Mouse (Mus musculus) heart, postnatal 36 days (tissue): Measurements from ENCODE around the gene Crb3. TPM values are rescaled to one million over a fixed set of nuclear protein-coding genes. Genes with fewer than 3 reads are reported as not detected.
"Not testable (repeated sequence)": the region's sequence is repeated elsewhere in the genome, so short reads cannot be mapped to it uniquely, and the experiment has no call there.

Source experiments
- DNase-seq, 2 experiments: peaks; one replicate each; pipeline ENCODE4 v3.0.0; 2021 to 2022
- intact Hi-C: fragments of 180-260 bp; cut with DNase I; formaldehyde crosslinking; loops from one replicate; pipeline ENCODE4 v1.15.1; 2025
- total RNA-seq, 2 experiments: library from RNA; stranded (reverse); gene quantifications; 2 replicates each; pipeline ENCODE4 v1.2.3; 2021

Crb3 gene
- total RNA-seq = under 1 TPM in 1 of 2 experiments, not detected in 1; 0.35 TPM

DNA sequence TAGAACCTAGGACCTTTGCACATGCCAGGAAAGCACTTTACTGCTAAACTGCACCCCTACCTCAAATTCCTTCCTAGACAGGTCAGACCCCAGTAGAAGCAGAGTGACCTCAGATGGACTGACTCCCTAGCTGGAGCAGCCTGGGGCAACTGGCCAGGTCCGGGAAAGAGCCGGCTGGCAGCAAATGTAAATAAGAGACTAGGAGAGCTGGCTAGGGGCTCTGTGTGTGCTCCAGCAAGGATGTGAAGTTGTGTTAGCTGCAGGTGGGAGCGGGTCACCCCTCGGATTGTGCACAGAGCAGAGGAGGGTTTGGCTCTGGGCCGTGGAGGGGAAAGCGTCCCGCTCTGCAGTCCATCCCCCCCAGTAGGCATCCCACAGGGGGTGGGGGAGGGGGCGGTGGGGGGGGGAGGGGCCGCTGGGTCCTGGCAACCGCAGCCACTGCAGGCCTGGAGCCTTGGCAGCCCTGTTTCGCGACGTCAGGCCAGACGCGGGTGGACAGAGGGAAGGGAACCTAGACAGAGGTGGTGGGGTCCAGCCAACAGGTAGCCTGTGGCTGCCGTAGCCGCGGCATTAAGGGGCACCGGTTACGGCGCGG lies at the start of gene Crb3:
Crb3 (plus strand) TSS at position 215 of the 595 bp plus-strand sequence.
- intact Hi-C loops = loop anchor here (1.0 kb wide), 1 partner anchor 26 kb away; no protein-coding TSS in a partner anchor

DNA sequence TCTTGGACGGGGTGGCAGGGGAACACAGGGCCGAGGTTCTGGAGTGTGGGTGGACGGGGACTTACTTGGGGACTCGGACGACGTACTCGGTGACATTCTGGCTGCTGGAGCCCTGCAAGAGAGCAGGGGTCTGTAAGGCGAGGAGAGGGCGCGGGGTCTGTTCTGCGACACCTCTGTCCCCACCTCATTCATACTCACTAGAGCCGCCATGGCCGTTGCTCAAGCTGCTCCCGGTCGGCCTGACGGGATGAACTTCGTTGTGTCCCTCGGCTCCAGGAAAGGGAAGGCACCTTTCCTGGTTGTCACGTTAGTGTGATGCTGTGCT lies 48.0 kb upstream of the Crb3 start:
- intact Hi-C loops = loop anchor here (2.0 kb wide), 1 partner anchor 20 kb away; the partner anchor contains the start of gene Clpp
- no peak for DNase-seq

More for the DNA sequence above, at the start of gene Crb3:
- DNase-seq = peak; percentile 49 to 60

DNA sequence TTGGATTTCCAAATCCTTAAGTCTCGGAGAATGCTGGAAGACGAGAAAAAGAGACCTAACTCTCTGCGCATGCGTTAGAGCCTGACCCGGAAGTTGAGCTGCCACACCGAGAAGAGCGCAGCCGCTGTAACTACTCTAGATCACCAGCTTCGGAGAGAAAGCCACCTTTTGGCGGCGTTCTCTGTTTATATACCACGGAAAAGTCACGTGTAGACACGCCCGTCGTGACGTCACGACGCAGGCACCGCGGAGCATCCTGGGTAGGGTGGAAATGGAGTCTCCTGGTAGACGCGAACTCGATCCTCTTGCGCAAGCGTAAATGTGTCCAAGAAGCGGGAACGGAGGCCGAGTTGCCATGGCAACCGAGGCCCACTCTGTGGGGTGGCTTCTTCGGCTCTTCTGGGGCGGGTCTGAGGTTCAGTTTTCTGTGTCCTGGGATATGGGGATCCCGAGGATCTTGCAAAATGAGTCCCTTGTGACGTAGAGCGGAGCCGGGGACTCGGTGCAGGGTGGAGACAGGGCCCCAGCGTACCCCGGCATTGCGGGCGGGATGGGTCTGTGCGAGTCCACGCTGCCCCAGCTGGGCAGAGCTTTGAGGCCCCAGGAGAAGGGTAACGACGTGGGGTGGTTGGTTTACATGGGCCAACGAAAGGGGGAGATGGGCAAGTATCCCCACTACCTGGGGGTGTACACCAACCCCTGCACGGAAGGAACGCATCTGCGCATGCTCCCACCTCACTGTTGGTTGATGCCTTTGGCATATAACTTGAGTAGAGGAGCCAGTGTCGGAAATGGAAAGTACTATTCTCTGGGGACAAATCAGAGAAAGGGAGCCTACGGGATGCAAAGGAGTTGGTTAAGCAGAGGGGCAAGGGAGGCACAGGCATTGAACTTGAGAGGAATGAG lies 47.4 kb upstream of the Crb3 start, which contains the start of the genes Gtf2f1 and Gm17949:
Gtf2f1 (minus strand) TSS at position 53 of the 906 bp plus-strand sequence.
Gm17949 (plus strand) TSS at position 234 of the 906 bp plus-strand sequence.
- peak; percentile 88 to 93 for DNase-seq
- intact Hi-C loops = loop anchor here (2.0 kb wide), 1 partner anchor 21 kb away; the partner anchor contains the start of gene Clpp

DNA sequence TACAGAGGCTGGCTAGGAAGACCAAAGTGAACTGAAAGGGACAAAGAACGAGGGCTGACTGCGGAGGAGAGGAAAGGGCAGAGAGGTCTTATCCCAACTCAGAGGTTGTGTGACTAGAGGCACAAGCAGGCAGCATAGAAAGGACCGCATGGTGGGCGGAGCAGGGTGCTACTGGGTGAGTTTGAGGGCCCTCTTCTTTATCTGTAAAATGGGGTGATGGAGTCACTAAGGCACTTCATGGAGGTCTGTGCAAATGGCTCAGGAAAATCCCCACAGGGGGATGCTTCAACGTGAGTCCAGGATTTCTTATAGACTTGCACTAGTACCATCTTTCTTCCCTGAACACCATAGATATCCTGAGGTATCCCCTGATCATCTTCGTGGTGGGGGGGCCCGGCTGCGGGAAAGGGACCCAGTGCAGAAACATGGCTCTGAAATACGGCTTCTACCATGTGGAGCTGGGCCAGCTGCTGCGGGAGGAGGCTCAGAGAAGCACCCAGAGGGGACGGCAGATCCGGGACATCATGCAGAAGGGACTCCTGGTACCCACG lies 46.6 kb upstream of the Crb3 start:
- intact Hi-C loops = no loop called here
- DNase-seq = no peak

DNA sequence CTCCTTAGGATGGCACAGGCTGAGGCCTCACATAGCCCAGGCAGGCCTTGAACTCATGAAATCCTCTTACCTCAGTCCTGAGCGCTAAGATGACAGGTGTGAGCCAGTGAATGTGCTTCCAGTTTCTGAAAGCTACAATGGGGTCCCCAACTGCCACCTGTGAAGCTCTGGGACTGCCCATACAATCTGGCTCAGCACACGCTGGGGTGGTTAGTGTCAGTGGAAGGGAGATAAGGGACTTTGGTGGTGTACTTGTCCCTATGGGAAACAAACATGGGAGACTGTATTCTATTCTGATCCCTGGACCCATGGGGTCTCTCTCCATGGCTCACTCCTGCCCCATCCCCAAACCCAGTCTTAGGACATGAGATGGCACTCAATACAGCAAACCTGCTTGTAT lies 39.2 kb upstream of the Crb3 start:
- intact Hi-C loops = no loop called here
- DNase-seq = no peak

DNA sequence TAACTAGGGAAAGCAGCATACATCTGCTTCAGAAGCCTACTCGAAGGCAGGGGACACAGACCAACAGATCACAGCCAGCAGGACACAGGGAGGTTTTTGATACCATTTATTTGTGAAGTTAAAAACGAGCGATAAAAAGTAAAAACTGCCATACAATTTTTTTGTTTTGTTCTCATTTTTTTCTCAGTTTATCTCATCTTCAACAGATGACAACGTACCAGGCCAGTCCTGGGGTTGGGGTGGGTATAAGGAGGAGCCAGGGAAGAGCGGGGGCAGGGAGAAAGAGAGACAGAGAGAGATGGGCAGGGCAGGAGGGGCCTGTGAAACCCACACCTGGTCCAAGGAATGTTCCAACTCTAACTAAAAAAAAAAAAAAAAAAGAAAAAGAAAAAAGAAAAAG lies 37.9 kb upstream of the Crb3 start:
- intact Hi-C loops = no loop called here
- no peak for DNase-seq

DNA sequence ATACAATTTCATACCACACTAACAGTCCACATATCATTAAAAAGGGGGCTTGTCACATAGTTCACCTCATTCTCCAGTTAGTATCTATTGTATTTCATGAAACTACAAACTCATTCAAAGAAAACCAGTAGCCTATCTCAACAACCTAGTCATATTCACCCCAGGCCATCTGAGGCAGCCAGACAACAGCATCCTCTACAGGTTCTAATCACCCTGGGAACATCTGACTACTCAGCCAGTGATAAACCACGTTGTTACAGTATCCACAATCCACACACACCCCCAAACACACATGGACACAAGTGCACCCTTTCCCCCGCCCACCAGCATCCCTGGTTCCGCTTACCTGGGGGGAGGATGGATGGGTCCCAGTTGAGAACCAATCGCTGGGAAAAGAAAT lies 31.4 kb upstream of the Crb3 start:
- no peak for DNase-seq
- intact Hi-C loops = loop anchor here (5.0 kb wide), 1 partner anchor 90 kb away; the partner anchor contains the start of gene Mllt1

DNA sequence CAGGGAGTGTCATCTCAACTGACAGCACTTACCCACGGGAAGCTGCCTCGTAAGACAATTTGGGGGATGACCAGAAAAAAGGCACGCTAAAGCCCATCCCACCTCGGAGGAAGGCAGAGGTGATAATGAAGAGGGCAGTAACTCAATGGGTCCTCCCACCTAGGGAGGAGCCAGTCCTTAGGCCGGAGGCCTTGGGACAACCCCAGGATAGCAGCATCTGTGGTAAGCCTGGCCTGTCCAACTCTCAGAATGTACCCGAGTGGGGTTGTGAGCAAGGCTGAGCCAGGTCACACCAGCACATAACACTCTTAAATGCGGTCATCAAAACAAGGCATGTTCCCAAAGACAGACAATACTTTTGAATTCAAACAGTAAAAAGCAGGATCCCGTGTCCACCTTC lies 29.2 kb upstream of the Crb3 start:
- peak in 1 of 2 experiments; percentile 20 for DNase-seq
- intact Hi-C loops = loop anchor here (1.0 to 5.0 kb wide), 3 partner anchors 16 to 92 kb away; partner anchors contain the start of genes Clpp and Mllt1

DNA sequence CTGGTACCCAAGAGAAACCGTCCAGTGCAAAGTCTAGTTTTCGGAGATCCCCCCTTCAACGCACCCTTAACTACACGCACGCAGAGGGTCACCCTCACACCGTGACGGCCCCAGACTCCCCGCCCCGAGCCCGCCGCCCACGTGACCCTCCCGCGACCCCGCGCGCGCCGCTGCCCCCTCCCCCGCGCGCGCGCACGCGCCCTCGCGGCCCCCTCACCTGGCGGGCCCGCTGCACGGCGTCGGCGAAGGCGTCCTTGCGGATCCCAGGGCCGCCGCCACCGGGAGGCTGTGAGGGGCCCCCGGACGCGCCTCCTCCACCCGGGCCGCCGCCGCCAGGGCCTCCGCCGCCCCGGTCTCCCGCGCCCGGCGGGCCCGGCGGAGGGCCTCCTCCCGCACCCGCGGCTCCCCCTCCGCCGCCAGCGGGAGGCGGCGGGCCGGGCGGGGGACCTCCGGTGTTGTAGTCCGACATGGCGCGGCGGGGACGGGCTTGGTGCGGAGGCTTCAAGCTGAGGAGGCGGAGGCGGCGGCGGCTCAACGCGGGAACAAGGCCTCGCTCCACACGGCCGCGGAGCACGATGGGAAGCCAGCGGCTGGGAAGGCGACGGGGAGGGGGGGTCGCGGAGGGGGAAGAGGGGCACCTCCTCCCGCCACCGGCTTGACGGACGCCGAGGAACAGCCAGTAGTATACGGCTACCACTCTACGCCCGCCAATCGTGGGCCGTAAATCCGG lies 27.8 kb upstream of the Crb3 start, which contains the start of gene Khsrp:
Khsrp (minus strand) TSS at position 592 of the 730 bp plus-strand sequence.
- intact Hi-C loops = loop anchor here (1.0 kb wide), 2 partner anchors 18 to 41 kb away; partner anchors contain the start of gene Clpp
- DNase-seq = peak in 1 of 2 experiments; percentile 16

DNA sequence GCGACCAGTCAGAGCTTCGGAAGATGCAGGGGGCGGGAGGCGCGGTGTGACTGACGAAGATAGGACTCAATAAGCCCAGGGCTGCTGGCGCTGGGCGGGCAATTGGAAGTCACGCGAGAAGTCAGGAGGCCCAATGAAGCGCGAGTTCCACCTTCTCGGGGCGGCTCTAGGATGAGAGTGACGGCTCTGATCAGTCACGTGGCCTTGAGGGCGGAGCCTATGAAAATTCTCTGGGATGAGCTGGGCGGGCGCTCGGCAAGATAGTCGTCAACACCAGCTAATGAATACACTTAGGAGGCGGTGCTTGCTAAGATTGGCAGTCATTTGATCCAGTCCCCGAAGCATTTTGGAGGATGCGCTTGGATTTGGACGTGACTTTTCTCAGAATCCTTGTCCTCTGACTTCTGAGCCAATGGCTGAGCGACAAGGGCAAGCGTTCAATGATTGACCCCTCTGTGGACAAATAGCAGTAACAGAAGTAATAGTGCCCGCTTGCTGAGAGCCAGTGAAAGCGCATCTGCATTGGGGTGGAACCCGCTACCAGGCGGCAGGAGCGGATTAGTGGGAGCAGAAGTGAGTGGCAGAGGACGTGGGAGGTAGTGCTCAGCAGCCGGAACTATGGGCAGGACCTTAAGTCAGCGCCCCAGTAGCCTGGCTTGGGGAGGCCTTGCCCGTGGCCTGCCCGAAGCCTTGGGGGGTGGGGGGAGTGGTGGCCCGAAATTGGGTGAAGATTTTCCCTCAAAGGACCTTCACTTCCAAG lies 27.1 kb upstream of the Crb3 start:
- DNase-seq = peak; percentile 98
- intact Hi-C loops = no loop called here

DNA sequence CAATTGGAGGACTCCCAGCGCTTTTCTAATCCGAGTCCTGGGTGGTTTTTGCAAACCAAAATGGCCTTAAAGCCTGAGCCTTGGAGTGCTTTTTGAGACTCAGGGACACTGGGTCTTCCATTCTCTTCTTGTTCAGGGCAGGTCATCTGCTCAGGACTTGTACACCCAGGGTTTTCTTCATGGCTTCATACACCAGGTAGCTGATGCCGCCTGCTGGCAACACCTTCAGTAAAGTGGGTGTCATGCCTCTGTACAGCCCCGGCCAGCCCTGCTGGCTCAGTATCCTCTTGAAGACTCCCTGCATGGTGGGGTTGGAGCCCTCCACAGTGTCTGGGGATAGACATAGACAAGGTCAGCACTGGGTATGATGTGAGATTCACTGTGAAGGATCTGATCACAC lies 26.1 kb upstream of the Crb3 start:
- intact Hi-C loops = loop anchor here (1.0 kb wide), 1 partner anchor 26 kb away; the partner anchor contains the start of genes Crb3 and Slc25a23

DNA sequence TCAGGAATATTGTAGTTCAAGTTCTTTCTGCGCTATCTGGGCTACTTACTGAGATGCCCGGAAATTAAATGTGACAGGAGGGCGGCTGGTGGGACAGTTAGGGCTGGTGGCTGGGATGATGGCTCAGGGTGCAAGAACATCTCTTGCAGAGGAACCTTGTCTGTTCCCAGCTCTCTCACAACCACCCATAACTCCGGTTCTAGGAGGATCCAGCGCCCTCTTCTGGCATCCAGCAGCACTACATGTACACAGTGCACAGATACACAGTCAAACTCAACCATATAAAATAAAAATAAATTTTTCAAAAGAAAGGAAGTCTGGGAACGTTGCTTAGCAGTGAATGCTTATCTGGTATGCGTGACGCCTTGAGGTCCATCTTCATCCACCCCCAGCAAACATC lies 19.9 kb upstream of the Crb3 start:
- no peak for DNase-seq
- intact Hi-C loops = no loop called here

More for the DNA sequence above, 26.1 kb upstream of the Crb3 start:
- DNase-seq = no peak

DNA sequence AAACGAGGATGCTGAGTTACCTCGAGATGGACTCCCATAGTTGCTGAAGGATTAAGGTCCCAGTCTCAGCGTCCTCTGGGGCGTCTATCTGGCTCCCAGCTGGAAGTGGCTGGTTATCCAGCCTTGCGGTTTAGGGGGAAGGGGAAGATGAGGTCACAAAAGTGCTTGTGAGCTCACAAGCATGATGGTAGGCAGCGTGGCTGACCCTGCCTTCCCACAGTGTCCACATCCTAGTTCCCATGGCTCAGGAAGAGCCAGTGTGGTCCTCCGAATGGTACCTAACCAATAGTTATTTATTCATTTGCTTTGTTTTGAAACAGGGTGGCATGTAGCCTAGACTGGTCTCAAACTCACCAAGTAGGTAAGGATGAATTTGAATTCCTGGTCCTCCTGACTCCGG lies 17.4 kb upstream of the Crb3 start, which contains the start of gene Slc25a41:
Slc25a41 (minus strand) TSS at position 101 of the 400 bp plus-strand sequence.
- intact Hi-C loops = no loop called here
- DNase-seq = no peak

DNA sequence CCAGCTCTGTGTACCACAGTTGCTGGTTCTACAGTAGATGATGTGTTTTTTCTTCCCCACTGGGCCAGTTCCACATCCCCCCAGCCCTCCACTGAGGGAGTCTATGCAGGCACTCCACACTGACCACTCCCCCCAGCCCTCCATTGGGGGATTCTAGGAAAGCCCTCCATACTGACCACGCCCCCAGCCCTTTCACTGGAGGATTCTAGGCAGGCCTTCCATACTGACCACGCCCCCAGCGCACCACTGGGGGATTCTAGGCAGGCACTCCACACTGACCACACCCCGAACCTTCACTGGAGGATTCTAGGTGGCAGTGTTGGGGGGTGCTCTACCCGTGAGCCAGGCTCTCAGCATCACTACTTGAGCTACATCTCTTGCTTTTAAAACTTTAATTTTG lies 11.5 kb upstream of the Crb3 start:
- DNase-seq = no peak
- intact Hi-C loops = no loop called here

DNA sequence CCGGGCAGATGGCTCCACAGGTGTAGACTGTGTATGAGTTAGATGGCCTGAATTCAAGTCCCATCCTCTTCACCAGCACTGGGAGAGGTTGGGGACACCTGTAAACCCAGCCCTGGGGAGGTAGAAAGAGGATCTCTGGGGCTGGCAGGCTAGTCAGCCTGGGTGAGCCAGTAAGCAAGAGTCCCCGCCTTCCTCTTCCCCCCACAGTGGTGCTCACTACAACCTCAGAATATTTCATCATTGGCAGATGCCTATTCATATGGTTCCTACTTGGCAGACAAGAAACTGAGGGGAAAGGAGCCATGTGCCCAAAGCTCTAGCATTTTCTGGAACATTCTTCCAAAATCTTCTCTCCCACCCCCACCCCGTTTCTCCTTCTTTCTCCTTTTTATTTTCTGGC lies 10.1 kb upstream of the Crb3 start:
- intact Hi-C loops = no loop called here
- no peak for DNase-seq

DNA sequence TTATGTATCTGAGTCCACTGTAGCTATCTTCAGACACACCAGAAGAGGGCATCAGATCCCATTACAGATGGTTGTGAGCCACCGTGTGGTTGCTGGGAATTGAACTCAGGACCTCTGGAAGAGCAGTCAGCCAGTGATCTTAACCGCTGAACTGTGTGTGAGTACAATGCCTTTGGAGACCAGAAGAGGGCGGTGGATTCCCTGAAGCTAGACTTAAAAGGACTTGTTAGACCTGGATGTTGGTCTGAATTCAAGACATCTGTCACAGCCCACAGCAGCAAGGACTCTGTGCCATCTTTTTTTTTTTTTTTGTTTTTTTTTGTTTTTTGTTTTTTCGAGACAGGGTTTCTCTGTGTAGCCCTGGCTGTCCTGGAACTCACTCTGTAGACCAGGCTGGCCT lies 7.2 kb upstream of the Crb3 start:
- intact Hi-C loops, DNase-seq: not testable (repeated sequence)

DNA sequence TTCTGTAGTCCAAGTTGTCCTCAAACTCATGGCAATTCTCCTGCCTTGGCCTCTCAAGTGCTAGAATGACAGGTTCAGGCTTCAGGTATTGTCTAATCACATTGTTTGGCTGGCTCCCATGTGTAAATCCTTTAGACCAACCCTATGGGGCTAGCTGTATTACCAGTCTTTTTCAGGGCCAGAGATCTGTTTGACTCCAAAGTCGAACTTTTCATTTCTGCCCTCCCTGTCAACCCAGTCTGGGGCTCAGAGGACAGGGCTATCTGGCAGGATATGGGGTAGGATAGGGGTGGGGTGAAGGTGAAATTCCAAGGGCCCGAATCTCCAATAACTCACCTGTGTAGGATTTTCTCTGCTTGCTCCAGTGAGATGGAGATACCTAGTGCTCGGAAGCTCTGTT lies 2.7 kb upstream of the Crb3 start:
- intact Hi-C loops = no loop called here
- DNase-seq = no peak

DNA sequence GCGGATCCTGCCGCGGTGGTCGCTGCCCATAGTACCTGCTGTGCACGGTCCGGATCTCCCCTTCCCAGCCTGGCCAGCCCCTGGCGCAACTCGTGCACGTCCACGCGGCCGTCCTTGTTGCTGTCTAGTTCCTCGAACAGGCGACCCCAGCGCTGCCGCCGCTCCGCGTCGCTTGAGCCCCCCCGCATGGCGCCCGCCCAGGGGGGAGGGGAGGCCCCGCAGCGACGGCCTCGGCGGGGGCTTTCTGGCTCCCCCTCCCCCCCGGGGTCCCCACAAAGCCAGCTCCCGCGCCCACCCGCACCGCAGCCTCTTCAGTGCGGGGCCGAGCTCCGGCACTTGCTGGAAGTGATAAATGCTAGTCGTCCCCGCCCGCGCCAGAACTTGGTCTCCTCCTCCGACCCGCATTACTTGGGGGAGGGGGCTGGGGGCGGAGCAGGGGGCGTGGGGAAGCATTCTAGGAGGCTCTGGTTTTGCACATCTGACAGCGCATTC lies 627 bp downstream of the Crb3 start, which contains the start of gene Slc25a23:
Slc25a23 (minus strand) TSS at position 378 of the 492 bp plus-strand sequence.
- DNase-seq = peak; percentile 63 to 70
- intact Hi-C loops = loop anchor here (1.0 kb wide), 1 partner anchor 26 kb away; no protein-coding TSS in a partner anchor
